Mouse (Mus musculus): ENCODE data around the gene Lrrc74a. TPM values are rescaled to one million over a fixed set of nuclear protein-coding genes. Genes with fewer than 3 reads are reported as not detected.
A peak's percentile ranks its signal among the peaks of the same experiment; 100 is the strongest.

The Lrrc74a gene
- total RNA-seq, 1 experiment, result not detected

GRCm38 (mm10) chr12:86726120-86726640 is 8.0 kb upstream of the Lrrc74a start, which contains the start of gene Angel1:
Gene Angel1, minus strand, starts transcription at chr12:86726460.
- Histone ChIP-seq H3K9ac (ENCODE audit: insufficient read depth, low read depth, low read length, poor library complexity, severe bottlenecking) (peak within 1 kb of the TSS; percentile 87), H3K36me3 (ENCODE audit: control insufficient read depth, insufficient read depth, low read length, poor library complexity, severe bottlenecking) (peaks cover 7% of the 10 kb centered on the region; the same call in 1 of the 2 replicates), H3K27ac (ENCODE audit: insufficient read depth, low read depth, low read length, poor library complexity, severe bottlenecking) (no peak within 1 kb of the TSS), H3K4me3 (ENCODE audit: insufficient read depth in 1 of 2, low read depth in 1 of 2, low read length in 2 of 2, poor library complexity in 1 of 2, severe bottlenecking in 1 of 2) (peak within 1 kb of the TSS; percentile 82 to 86), H3K4me1 (ENCODE audit: control insufficient read depth in 2 of 2, insufficient read depth in 2 of 2, low read length in 2 of 2, poor library complexity in 1 of 2) (peaks cover 0 to 2% of the 10 kb centered on the region in 2 experiments; a peak in 1 of 4 replicates), H3K9me3 (ENCODE audit: control insufficient read depth, insufficient read depth, low read depth, low read length) (no peaks in the 10 kb centered on the region)
- in situ Hi-C loops (cut with MboI; ENCODE audit: low sequenced_read_pairs in 2 of 2, unreplicated experiment in 2 of 2), result no loop called here
- peak; percentile 98 for DNase-seq (ENCODE audit: low read depth, low spot score)
- TF ChIP-seq ZNF384 (IDR thresholded peaks at IDR 0.05; ENCODE audit: low read depth, low read length) (peak; percentile 88), HCFC1 (IDR thresholded peaks at IDR 0.05; ENCODE audit: borderline replicate concordance, insufficient read depth, low read length) (peak; percentile 72; the same call in 1 of the 2 replicates), ZC3H11A (IDR thresholded peaks at IDR 0.05; ENCODE audit: borderline replicate concordance, low read depth, low read length) (no peak)

GRCm38 (mm10) chr12:86761036-86761435 is 26.9 kb downstream of the Lrrc74a start:
- Histone ChIP-seq H3K27ac (ENCODE audit: insufficient read depth, low read depth, low read length, poor library complexity, severe bottlenecking) (no peak overlapping the region), H3K9ac (ENCODE audit: insufficient read depth, low read depth, low read length, poor library complexity, severe bottlenecking) (no peak overlapping the region), H3K4me3 (ENCODE audit: insufficient read depth in 1 of 2, low read depth in 1 of 2, low read length in 2 of 2, poor library complexity in 1 of 2, severe bottlenecking in 1 of 2) (peak overlapping the region in 1 of 2 experiments; percentile 33; a peak in 1 of 4 replicates), H3K36me3 (ENCODE audit: control insufficient read depth, insufficient read depth, low read length, poor library complexity, severe bottlenecking) (no peaks in the 10 kb centered on the region), H3K4me1 (ENCODE audit: control insufficient read depth in 2 of 2, insufficient read depth in 2 of 2, low read length in 2 of 2, poor library complexity in 1 of 2) (peaks cover 0 to 4% of the 10 kb centered on the region in 2 experiments; a peak in 1 of 4 replicates), H3K9me3 (ENCODE audit: control insufficient read depth, insufficient read depth, low read depth, low read length) (no peaks in the 10 kb centered on the region)
- no peak for DNase-seq (ENCODE audit: low read depth, low spot score)
- TF ChIP-seq HCFC1 (IDR thresholded peaks at IDR 0.05; ENCODE audit: borderline replicate concordance, insufficient read depth, low read length) (no peak), ZC3H11A (IDR thresholded peaks at IDR 0.05; ENCODE audit: borderline replicate concordance, low read depth, low read length) (no peak), MAFK (IDR thresholded peaks at IDR 0.05; ENCODE audit: insufficient read depth, low read depth, low read length) (no peak), CHD2 (IDR thresholded peaks at IDR 0.05; ENCODE audit: low read depth, low read length) (no peak), ZNF384 (IDR thresholded peaks at IDR 0.05; ENCODE audit: low read depth, low read length) (no peak)
- in situ Hi-C loops (cut with MboI; ENCODE audit: low sequenced_read_pairs in 2 of 2, unreplicated experiment in 2 of 2), result no loop called here

GRCm38 (mm10) chr12:86764060-86764459 is 29.9 kb downstream of the Lrrc74a start:
- no peak for TF ChIP-seq HCFC1 (IDR thresholded peaks at IDR 0.05; ENCODE audit: borderline replicate concordance, insufficient read depth, low read length)
- no peak for TF ChIP-seq MAFK (IDR thresholded peaks at IDR 0.05; ENCODE audit: insufficient read depth, low read depth, low read length)
- TF ChIP-seq ZC3H11A (IDR thresholded peaks at IDR 0.05; ENCODE audit: borderline replicate concordance, low read depth, low read length), result no peak
- no peak for TF ChIP-seq CHD2 (IDR thresholded peaks at IDR 0.05; ENCODE audit: low read depth, low read length)
- TF ChIP-seq ZNF384 (IDR thresholded peaks at IDR 0.05; ENCODE audit: low read depth, low read length), result no peak
- Histone ChIP-seq H3K36me3 (ENCODE audit: control insufficient read depth, insufficient read depth, low read length, poor library complexity, severe bottlenecking) (no peaks in the 10 kb centered on the region), H3K9me3 (ENCODE audit: control insufficient read depth, insufficient read depth, low read depth, low read length) (no peaks in the 10 kb centered on the region), H3K27ac (ENCODE audit: insufficient read depth, low read depth, low read length, poor library complexity, severe bottlenecking) (no peak overlapping the region), H3K9ac (ENCODE audit: insufficient read depth, low read depth, low read length, poor library complexity, severe bottlenecking) (no peak overlapping the region), H3K4me3 (ENCODE audit: insufficient read depth in 1 of 2, low read depth in 1 of 2, low read length in 2 of 2, poor library complexity in 1 of 2, severe bottlenecking in 1 of 2) (no peak overlapping the region), H3K4me1 (ENCODE audit: control insufficient read depth in 2 of 2, insufficient read depth in 2 of 2, low read length in 2 of 2, poor library complexity in 1 of 2) (peaks cover 0 to 5% of the 10 kb centered on the region in 2 experiments; a peak in 1 of 4 replicates)
- in situ Hi-C loops (cut with MboI; ENCODE audit: low sequenced_read_pairs in 2 of 2, unreplicated experiment in 2 of 2), result no loop called here
- no peak for DNase-seq (ENCODE audit: low read depth, low spot score)

GRCm38 (mm10) chr12:86766467-86766866 is 32.3 kb downstream of the Lrrc74a start:
- no peak overlapping the region for H3K27ac ChIP-seq (ENCODE audit: insufficient read depth, low read depth, low read length, poor library complexity, severe bottlenecking)
- H3K4me3 ChIP-seq (ENCODE audit: insufficient read depth in 1 of 2, low read depth in 1 of 2, low read length in 2 of 2, poor library complexity in 1 of 2, severe bottlenecking in 1 of 2), result no peak overlapping the region
- peaks cover 10 to 11% of the 10 kb centered on the region in 2 experiments; a peak in 3 of 4 replicates for H3K4me1 ChIP-seq (ENCODE audit: control insufficient read depth in 2 of 2, insufficient read depth in 2 of 2, low read length in 2 of 2, poor library complexity in 1 of 2)
- no peak overlapping the region for H3K9ac ChIP-seq (ENCODE audit: insufficient read depth, low read depth, low read length, poor library complexity, severe bottlenecking)
- no peak for DNase-seq (ENCODE audit: low read depth, low spot score)
- TF ChIP-seq ZC3H11A (IDR thresholded peaks at IDR 0.05; ENCODE audit: borderline replicate concordance, low read depth, low read length) (no peak), HCFC1 (IDR thresholded peaks at IDR 0.05; ENCODE audit: borderline replicate concordance, insufficient read depth, low read length) (no peak), MAFK (IDR thresholded peaks at IDR 0.05; ENCODE audit: insufficient read depth, low read depth, low read length) (no peak), ZNF384 (IDR thresholded peaks at IDR 0.05; ENCODE audit: low read depth, low read length) (no peak), CHD2 (IDR thresholded peaks at IDR 0.05; ENCODE audit: low read depth, low read length) (no peak)
- in situ Hi-C loops (cut with MboI; ENCODE audit: low sequenced_read_pairs in 2 of 2, unreplicated experiment in 2 of 2), result no loop called here
- no peaks in the 10 kb centered on the region for H3K9me3 ChIP-seq (ENCODE audit: control insufficient read depth, insufficient read depth, low read depth, low read length)
- no peaks in the 10 kb centered on the region for H3K36me3 ChIP-seq (ENCODE audit: control insufficient read depth, insufficient read depth, low read length, poor library complexity, severe bottlenecking)

Data from ES-E14 (cell line).